Mouse (Mus musculus) embryonic facial prominence, embryonic 11.5 days (tissue): ENCODE results near the gene Pgp. TPM values are rescaled to one million over a fixed set of nuclear protein-coding genes. Genes with fewer than 3 reads are reported as not detected.

Experiments
- ATAC-seq: fragments of 200-750 bp; cut with Nextera tagmentation; replicated peaks from 2 replicates; pipeline ENCODE4 v1.8.0; 2017; ENCODE audit warnings: low read depth; ENCODE audit not compliant: insufficient number of reproducible peaks, low FRiP score, low TSS enrichment
- DNase-seq: peaks from one replicate; pipeline ENCODE4 v3.0.0-alpha.2; 2015; ENCODE audit warnings: low spot score
- H3K27ac ChIP-seq: fragments of 300-500 bp; sonication (generic); replicated peaks from 2 replicates; pipeline ENCODE4 v1.5.1; 2014; ENCODE audit warnings: mild to moderate bottlenecking, low read depth, low read length, control low read depth
- H3K27me3 ChIP-seq: fragments of 300-500 bp; sonication (generic); 2 replicates; pipeline ENCODE4 v1.6.1; 2014; ENCODE audit warnings: mild to moderate bottlenecking, low read length, moderate library complexity, mixed read lengths; ENCODE audit not compliant: control insufficient read depth, insufficient read depth
- H3K36me3 ChIP-seq: fragments of 300-500 bp; sonication (generic); replicated peaks from 2 replicates; pipeline ENCODE4 v1.6.1; 2014; ENCODE audit warnings: low read depth, mild to moderate bottlenecking, low read length, moderate library complexity, mixed read lengths; ENCODE audit not compliant: control insufficient read depth, insufficient read depth
- H3K4me1 ChIP-seq: fragments of 300-500 bp; sonication (generic); 2 replicates; pipeline ENCODE4 v1.6.1; 2014; ENCODE audit warnings: low read length, mixed read lengths; ENCODE audit not compliant: control insufficient read depth, insufficient read depth
- H3K4me2 ChIP-seq: fragments of 300-500 bp; sonication (generic); 2 replicates; pipeline ENCODE4 v1.6.1; 2014; ENCODE audit warnings: low read depth, mild to moderate bottlenecking, control low read depth, low read length, moderate library complexity
- H3K4me3 ChIP-seq: fragments of 300-500 bp; sonication (generic); 2 replicates; pipeline ENCODE4 v1.5.1; 2014; ENCODE audit warnings: low read depth, low read length, control low read depth
- H3K9ac ChIP-seq: fragments of 300-500 bp; sonication (generic); replicated peaks from 2 replicates; pipeline ENCODE4 v1.6.1; 2014; ENCODE audit warnings: mild to moderate bottlenecking, control low read depth, low read length
- H3K9me3 ChIP-seq: fragments of 300-500 bp; sonication (generic); replicated peaks from 2 replicates; pipeline ENCODE4 v1.6.1; 2016; ENCODE audit warnings: mild to moderate bottlenecking, low read length, inconsistent platforms, mixed read lengths; ENCODE audit not compliant: control insufficient read depth
- WGBS: fragments of 180-500 bp; shearing (Covaris S2); extraction: QIAGEN DNeasy Blood & Tissue Kit; methylation state at CpG from one replicate; pipeline ENCODE4 v1.1.7; 2014; 5-methylcytosine and 5-hydroxymethylcytosine counted together
- polyA plus RNA-seq: library from polyadenylated mRNA; unstranded; fragments of >200 nt; fragmentation: Nextera tagmentation; extraction: Ambion mirVana; gene quantifications from 2 replicates; pipeline ENCODE4 v1.2.1, GENCODE M21; 2014

Gene Pgp
- polyA plus RNA-seq, 1 experiment from 2014 or later = 53.7 TPM

GRCm38 (mm10) chr17:24463374-24464133, 6.6 kb upstream of the Pgp start:
- ATAC-seq (no peak), DNase-seq (no peak)
- 58% methylated on average over 6 of the region's 6 CpGs for WGBS
- Histone ChIP-seq H3K36me3 (no peaks in the 10 kb centered on the region), H3K4me3 (no peak overlapping the region), H3K27ac (no peak overlapping the region), H3K9me3 (no peaks in the 10 kb centered on the region), H3K4me1 (no peaks in the 10 kb centered on the region), H3K4me2 (no peak overlapping the region), H3K27me3 (no peaks in the 10 kb centered on the region), H3K9ac (no peak overlapping the region)

GRCm38 (mm10) chr17:24468636-24469246, 1.5 kb upstream of the Pgp start:
- Histone ChIP-seq H3K4me1 (no peaks in the 10 kb centered on the region; the same call in 1 of the 2 replicates), H3K27ac (no peak overlapping the region), H3K4me2 (no peak overlapping the region), H3K27me3 (no peaks in the 10 kb centered on the region), H3K9me3 (no peaks in the 10 kb centered on the region), H3K36me3 (no peaks in the 10 kb centered on the region; the same call in none of the 2 replicates), H3K4me3 (no peak overlapping the region), H3K9ac (no peak overlapping the region)
- DNase-seq (no peak), ATAC-seq (no peak)
- 89% methylated on average over 5 of the region's 5 CpGs for WGBS

GRCm38 (mm10) chr17:24469336-24469909, 769 bp upstream of the Pgp start:
- Histone ChIP-seq H3K9me3 (no peaks in the 10 kb centered on the region), H3K9ac (peak overlapping the region; percentile 47), H3K27ac (peak overlapping the region; percentile 16), H3K36me3 (no peaks in the 10 kb centered on the region; the same call in none of the 2 replicates), H3K4me3 (peak overlapping the region; percentile 86), H3K4me1 (no peaks in the 10 kb centered on the region; the same call in 1 of the 2 replicates), H3K27me3 (no peaks in the 10 kb centered on the region), H3K4me2 (peak overlapping the region; percentile 97)
- WGBS = 16% methylated on average over 7 of the region's 7 CpGs
- ATAC-seq (no peak), DNase-seq (no peak)

GRCm38 (mm10) chr17:24470701-24471527, 722 bp downstream of the Pgp start:
- Histone ChIP-seq H3K27me3 (no peaks in the 10 kb centered on the region), H3K9ac (peak overlapping the region; percentile 88), H3K4me3 (peak overlapping the region; percentile 86), H3K4me2 (peak overlapping the region; percentile 97), H3K9me3 (no peaks in the 10 kb centered on the region), H3K27ac (peak overlapping the region; percentile 65), H3K4me1 (no peaks in the 10 kb centered on the region; the same call in 1 of the 2 replicates), H3K36me3 (no peaks in the 10 kb centered on the region; the same call in none of the 2 replicates)
- ATAC-seq = 0 out of 2 replicates have a peak, but pooled peaks have one; percentile 4
- peak; percentile 26 for DNase-seq
- WGBS = 1% methylated on average over 67 of the region's 68 CpGs

- no peaks in the 10 kb centered on the region for H3K9me3 ChIP-seq
- H3K27ac ChIP-seq = no peak overlapping the region
- no peak overlapping the region; the same call in 1 of the 2 replicates for H3K9ac ChIP-seq
- DNase-seq (no peak), ATAC-seq (no peak)
- H3K27me3 ChIP-seq = no peaks in the 10 kb centered on the region
- 85% methylated on average over 4 of the region's 4 CpGs for WGBS
- no peak overlapping the region for H3K4me2 ChIP-seq
- H3K36me3 ChIP-seq = peaks cover 5% of the 10 kb centered on the region
- H3K4me3 ChIP-seq = no peak overlapping the region
- H3K4me1 ChIP-seq = no peaks in the 10 kb centered on the region; the same call in 1 of the 2 replicates
Measured at GRCm38 (mm10) chr17:24472512-24472911, 2.3 kb downstream of the Pgp start.

GRCm38 (mm10) chr17:24473612-24474275, 3.6 kb downstream of the Pgp start, which contains the start of gene Bricd5:
Bricd5 (plus strand) TSS chr17:24473884.
- Histone ChIP-seq H3K4me1 (peaks cover 3% of the 10 kb centered on the region), H3K9me3 (no peaks in the 10 kb centered on the region), H3K4me3 (no peak within 1 kb of the TSS), H3K9ac (no peak within 1 kb of the TSS; the same call in 1 of the 2 replicates), H3K4me2 (no peak within 1 kb of the TSS), H3K27me3 (no peaks in the 10 kb centered on the region), H3K36me3 (peaks cover 5% of the 10 kb centered on the region), H3K27ac (no peak within 1 kb of the TSS)
- DNase-seq (no peak), ATAC-seq (no peak)
- 56% methylated on average over 6 of the region's 6 CpGs for WGBS

- no peak overlapping the region for H3K4me3 ChIP-seq
- no peak overlapping the region for H3K9ac ChIP-seq
- no peaks in the 10 kb centered on the region for H3K9me3 ChIP-seq
- no peak overlapping the region for H3K4me2 ChIP-seq
- H3K4me1 ChIP-seq = peaks cover 3% of the 10 kb centered on the region
- no peaks in the 10 kb centered on the region for H3K27me3 ChIP-seq
- WGBS = 62% methylated on average over 5 of the region's 5 CpGs
- peaks cover 5% of the 10 kb centered on the region for H3K36me3 ChIP-seq
- DNase-seq = no peak
- H3K27ac ChIP-seq = no peak overlapping the region
- ATAC-seq = no peak
Measured at GRCm38 (mm10) chr17:24474557-24474956, 4.4 kb downstream of the Pgp start.
